Mouse (Mus musculus) stomach, postnatal 0 days (tissue): ENCODE measurements around the gene Snd1.

ENCODE experiments used
- CTCF ChIP-seq: IDR thresholded peaks from 2 replicates; pipeline ENCODE4 v1.5.1; 2016; ENCODE audit warnings: antibody characterized with exemption, low read depth, mild to moderate bottlenecking, moderate library complexity
- EP300 ChIP-seq: optimal IDR thresholded peaks from 2 replicates; pipeline ENCODE3; 2016; ENCODE audit warnings: antibody characterized with exemption

DNA sequence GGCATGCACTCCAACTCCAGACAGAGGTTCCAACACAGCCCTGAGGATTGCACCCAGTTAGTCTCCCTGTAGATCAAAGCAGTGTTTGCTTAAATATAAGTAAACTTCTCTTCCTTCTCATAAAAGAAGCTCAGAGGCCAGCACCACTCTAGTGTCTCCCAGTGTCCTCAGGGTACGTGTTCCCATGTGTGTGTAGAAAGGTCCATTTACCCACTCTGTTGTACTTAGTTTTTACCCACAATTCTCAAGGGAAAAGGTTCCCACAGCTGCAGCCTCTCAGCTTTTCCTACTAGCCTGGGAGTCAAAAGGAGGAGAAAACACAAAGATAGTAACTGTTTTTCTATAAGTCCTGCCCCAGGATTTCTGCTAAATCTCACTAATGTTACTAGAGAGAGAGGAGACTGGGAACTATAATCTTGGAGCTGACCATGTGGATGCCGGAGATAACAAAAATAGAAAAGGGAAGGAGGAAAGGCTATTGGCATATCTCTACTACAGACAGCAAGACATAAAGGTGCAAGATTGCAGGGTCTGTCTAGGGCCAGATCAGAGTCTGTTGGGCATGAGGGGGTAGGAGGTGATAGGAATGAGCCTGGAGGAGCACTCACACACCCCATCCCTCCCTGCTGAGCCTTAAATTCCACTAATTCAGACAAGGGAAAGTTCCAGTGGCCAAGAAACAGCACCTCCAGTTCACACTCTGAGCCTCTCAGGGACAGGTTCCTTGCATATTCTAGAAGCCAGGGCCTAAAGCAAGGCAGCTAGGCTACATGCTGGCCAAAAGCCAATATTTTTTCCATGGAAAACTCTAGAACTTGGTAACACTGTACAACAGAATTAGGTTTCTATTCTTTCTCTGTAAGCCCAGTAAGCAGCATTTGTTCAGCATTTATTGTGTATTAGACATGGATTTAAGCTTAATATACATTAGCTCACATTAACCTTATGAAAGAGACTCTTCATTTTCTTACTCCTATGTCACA, 382.6 kb downstream of the Snd1 start:
- no peak for TF ChIP-seq CTCF
- TF ChIP-seq EP300 = no peak
